Mouse (Mus musculus) gastrocnemius, postnatal 14 days (tissue): ENCODE results near the gene Thap8. TPM values are rescaled to one million over a fixed set of nuclear protein-coding genes. Genes with fewer than 3 reads are reported as not detected.

Source experiments
- DNase-seq: peaks from one replicate; pipeline ENCODE4 v3.0.0; 2021; ENCODE audit warnings: mixed read lengths
- intact Hi-C: fragments of 180-260 bp; cut with DNase I; formaldehyde crosslinking; loops from one replicate; pipeline ENCODE4 v1.15.1; 2025; ENCODE audit warnings: low total_unique reads
- total RNA-seq, 2 experiments: library from RNA; stranded (reverse); gene quantifications; 2 replicates each; pipeline ENCODE4 v1.2.3; 2021

The Thap8 gene
- total RNA-seq, 2 experiments from 2014 or later = 0.16 to 0.29 TPM

- intact Hi-C loops = loop anchor here (10.0 kb wide), 1 partner anchor 75 kb away; the partner anchor contains the start of genes Ovol3, Polr2i and Tbcb
Observed at GRCm38 (mm10) chr7:30309395-30310129, 29.7 kb downstream of the Thap8 start.

GRCm38 (mm10) chr7:30310136-30310535, 30.2 kb downstream of the Thap8 start:
- no peak for DNase-seq
- intact Hi-C loops = no loop called here

More at GRCm38 (mm10) chr7:30309395-30310129, 29.7 kb downstream of the Thap8 start:
- DNase-seq = no peak

GRCm38 (mm10) chr7:30313666-30314320, 33.9 kb downstream of the Thap8 start:
- peak; percentile 2 for DNase-seq

GRCm38 (mm10) chr7:30314721-30315155, 34.8 kb downstream of the Thap8 start, which contains the start of gene Syne4:
Syne4 (plus strand) TSS chr7:30314807.
- intact Hi-C loops = no loop called here
- peak; percentile 3 for DNase-seq

More at GRCm38 (mm10) chr7:30313666-30314320, 33.9 kb downstream of the Thap8 start:
- intact Hi-C loops = no loop called here

- intact Hi-C loops = no loop called here
- peak; percentile 4 for DNase-seq
Observed at GRCm38 (mm10) chr7:30315559-30316529, 36.0 kb downstream of the Thap8 start.

- DNase-seq = no peak
- intact Hi-C loops = no loop called here
Observed at GRCm38 (mm10) chr7:30318142-30318541, 38.2 kb downstream of the Thap8 start.

GRCm38 (mm10) chr7:30320946-30321345, 41.1 kb downstream of the Thap8 start:
- intact Hi-C loops = no loop called here
- no peak for DNase-seq

- intact Hi-C loops = no loop called here
- peak; percentile 67 for DNase-seq
Observed at GRCm38 (mm10) chr7:30321539-30322284, 41.8 kb downstream of the Thap8 start, which contains the start of gene E130208F15Rik. E130208F15Rik (plus strand) TSS chr7:30321740.

- DNase-seq = peak; percentile 98
- intact Hi-C loops = no loop called here
Observed at GRCm38 (mm10) chr7:30322285-30322667, 42.4 kb downstream of the Thap8 start.

GRCm38 (mm10) chr7:30322865-30323264, 43.0 kb downstream of the Thap8 start:
- DNase-seq = no peak
- intact Hi-C loops = no loop called here

GRCm38 (mm10) chr7:30323795-30324194, 43.9 kb downstream of the Thap8 start, which contains the start of gene Sdhaf1:
Sdhaf1 (minus strand) TSS chr7:30323895.
- intact Hi-C loops = no loop called here

GRCm38 (mm10) chr7:30324300-30324944, 44.5 kb downstream of the Thap8 start:
- no peak for DNase-seq
- intact Hi-C loops = no loop called here

More at GRCm38 (mm10) chr7:30323795-30324194, 43.9 kb downstream of the Thap8 start, which contains the start of gene Sdhaf1:
- DNase-seq = no peak

GRCm38 (mm10) chr7:30325364-30325763, 45.5 kb downstream of the Thap8 start:
- intact Hi-C loops = no loop called here
- no peak for DNase-seq

- DNase-seq = no peak
- intact Hi-C loops = no loop called here
Observed at GRCm38 (mm10) chr7:30326427-30326826, 46.5 kb downstream of the Thap8 start.

- intact Hi-C loops = no loop called here
- no peak for DNase-seq
Observed at GRCm38 (mm10) chr7:30327140-30327539, 47.2 kb downstream of the Thap8 start.

GRCm38 (mm10) chr7:30328379-30328778, 48.5 kb downstream of the Thap8 start:
- no peak for DNase-seq
- intact Hi-C loops = no loop called here

- intact Hi-C loops = no loop called here
Observed at GRCm38 (mm10) chr7:30331887-30332286, 52.0 kb downstream of the Thap8 start.

GRCm38 (mm10) chr7:30332622-30333259, 52.8 kb downstream of the Thap8 start:
- intact Hi-C loops = no loop called here
- no peak for DNase-seq

More at GRCm38 (mm10) chr7:30331887-30332286, 52.0 kb downstream of the Thap8 start:
- DNase-seq = peak; percentile 62
